Mouse (Mus musculus): ENCODE measurements around the gene Dbnl.

Dbnl gene

GRCm38 (mm10) chr11:5788056-5789014, at the start of gene Dbnl:
Gene Dbnl (plus strand): TSS chr11:5788488.
- in situ Hi-C loops (cut with MboI; ENCODE audit: unreplicated experiment in 2 of 2), result loop anchor here (5.0 to 10.0 kb wide), 3 partner anchors 44 to 304 kb away; no protein-coding TSS in a partner anchor

DNA sequence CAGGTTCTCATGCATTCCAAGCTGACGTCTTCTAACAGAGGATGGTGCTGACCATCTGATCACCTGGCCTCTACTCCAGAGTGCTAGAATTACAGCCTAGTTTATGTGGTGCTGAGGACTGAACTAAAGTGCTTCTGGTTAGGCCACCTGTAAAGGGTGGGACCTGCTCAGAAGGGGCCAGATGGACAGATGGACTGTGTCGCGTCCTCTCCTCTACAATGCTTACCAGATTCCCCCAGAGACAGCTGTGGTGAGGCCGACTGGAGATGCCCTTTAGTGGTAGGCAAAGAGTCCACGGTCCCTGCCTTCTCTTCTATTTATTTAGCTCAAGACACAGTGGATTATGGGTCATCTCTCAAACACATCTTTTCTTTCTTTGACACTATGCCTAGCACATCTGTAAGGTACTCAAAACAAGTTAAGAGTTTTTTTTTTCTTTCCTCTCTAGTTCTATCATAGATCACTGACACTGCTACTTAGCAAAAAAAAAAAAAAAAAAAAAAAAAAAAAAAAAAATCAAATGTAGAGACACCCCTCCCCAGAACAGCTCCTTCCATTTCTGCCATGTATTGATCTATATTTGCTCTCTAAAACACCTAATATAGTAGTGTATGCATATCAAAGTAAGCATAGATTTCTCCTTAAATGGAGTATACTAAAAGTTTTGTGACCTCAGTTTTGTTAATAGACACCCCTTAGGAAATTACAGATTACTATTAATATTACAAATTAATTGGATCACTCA, 49.2 kb upstream of the Dbnl start:
- in situ Hi-C loops (cut with MboI; ENCODE audit: unreplicated experiment in 2 of 2), result no loop called here

DNA sequence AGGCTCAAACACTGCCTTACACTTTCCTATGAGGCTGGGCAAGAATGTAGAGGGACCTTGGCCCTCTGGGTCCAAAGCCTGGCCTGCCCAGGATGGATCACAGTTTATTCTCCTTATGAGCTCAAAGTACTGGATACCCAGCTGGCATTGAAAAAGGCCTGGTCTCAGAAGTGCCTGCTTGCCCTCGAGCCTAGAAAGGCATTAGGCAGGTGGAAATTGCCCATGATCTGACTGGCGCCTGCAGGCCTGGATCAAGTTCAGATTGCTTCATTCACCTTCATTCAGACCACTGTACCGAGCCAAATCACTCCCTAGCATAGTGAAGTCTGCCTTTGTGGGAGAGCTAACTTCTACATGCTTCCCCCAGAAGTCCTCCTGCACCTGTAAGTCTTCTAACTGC, 48.4 kb upstream of the Dbnl start:
- in situ Hi-C loops (cut with MboI; ENCODE audit: unreplicated experiment in 2 of 2), result no loop called here

- in situ Hi-C loops (cut with MboI; ENCODE audit: unreplicated experiment in 2 of 2), result no loop called here
Observed at GRCm38 (mm10) chr11:5740599-5740964, 47.7 kb upstream of the Dbnl start.

DNA sequence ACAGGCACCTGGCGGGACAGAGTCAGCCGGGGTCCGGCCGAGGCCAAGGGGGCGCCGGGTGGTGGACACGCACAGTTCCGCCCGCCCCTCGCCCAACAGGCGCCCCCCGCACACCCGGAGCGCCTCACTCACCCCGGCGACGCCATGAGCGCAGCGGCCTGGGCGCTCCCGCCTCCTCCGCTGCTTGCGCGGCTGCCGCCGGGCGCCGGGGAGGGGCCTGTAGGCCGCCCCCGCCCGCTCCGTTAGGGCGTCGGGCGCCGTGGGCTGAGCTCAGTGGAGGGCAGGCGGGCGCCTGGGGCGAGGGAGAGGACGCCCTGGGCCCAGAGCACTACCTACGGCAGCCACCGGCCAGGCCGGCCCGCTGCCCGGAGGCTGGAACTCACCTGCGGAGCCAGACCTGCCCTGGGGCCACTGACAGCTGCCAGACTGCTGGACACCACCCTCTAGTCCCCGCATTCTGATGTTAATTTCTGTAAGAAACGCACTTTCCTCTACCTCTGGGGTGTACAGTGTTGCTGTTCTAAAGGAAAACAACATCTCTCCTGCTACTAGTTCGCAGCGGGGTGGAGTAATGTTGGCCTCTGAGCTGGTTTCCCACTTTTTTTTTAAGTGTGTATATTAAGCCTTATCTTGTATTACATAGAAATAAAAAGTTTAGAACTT, 47.2 kb upstream of the Dbnl start:
- in situ Hi-C loops (cut with MboI; ENCODE audit: unreplicated experiment in 2 of 2), result no loop called here

- in situ Hi-C loops (cut with MboI; ENCODE audit: unreplicated experiment in 2 of 2), result no loop called here
Observed at GRCm38 (mm10) chr11:5742106-5742505, 46.2 kb upstream of the Dbnl start.

- in situ Hi-C loops (cut with MboI; ENCODE audit: unreplicated experiment in 2 of 2), result no loop called here
Observed at GRCm38 (mm10) chr11:5744951-5745350, 43.3 kb upstream of the Dbnl start.

- in situ Hi-C loops (cut with MboI; ENCODE audit: unreplicated experiment in 2 of 2), result no loop called here
Observed at GRCm38 (mm10) chr11:5753755-5754154, 34.5 kb upstream of the Dbnl start.

DNA sequence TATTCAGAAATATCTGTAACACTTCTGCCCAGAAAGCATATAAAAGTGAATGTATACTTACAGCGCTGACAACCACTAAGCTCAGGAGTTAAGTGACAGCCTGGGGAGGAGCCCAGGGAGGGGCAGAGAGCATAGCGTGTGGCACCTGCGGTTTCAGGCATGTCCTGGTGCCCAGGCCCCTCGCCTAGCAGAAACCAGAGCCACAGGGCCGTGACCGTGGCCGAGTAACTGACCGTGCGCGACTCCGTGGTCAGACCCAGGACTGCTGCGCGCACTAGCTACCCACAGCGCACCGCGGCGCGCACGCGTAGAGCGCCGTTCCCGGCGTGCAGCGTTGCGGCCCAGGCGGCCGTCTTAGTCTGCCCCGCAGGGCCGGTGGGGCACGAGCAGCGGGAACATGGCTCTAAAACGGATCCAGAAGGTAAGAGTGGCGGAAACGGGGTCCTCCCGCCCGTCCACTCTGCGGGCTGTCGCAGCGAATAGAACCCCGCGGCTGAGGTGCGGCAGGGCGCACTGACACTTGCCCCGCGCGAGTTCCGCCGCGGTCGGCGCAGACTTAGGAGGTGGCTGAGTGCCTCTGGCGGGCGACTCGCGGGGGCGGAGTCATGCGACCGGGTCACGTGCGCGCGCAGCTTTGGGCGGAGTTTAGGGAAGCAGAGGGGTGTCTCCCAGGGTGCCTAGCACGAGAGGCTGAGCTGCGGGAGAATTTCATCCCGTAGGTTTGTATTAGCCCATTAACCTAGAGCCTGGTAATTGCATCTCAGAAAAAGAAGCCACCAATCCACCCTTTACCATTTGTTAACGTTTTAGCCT, 26.3 kb upstream of the Dbnl start, which contains the start of gene Urgcp:
TSS of gene Urgcp (minus strand) at position 557 of the 813 bp plus-strand sequence.
- in situ Hi-C loops (cut with MboI; ENCODE audit: unreplicated experiment in 2 of 2), result no loop called here

DNA sequence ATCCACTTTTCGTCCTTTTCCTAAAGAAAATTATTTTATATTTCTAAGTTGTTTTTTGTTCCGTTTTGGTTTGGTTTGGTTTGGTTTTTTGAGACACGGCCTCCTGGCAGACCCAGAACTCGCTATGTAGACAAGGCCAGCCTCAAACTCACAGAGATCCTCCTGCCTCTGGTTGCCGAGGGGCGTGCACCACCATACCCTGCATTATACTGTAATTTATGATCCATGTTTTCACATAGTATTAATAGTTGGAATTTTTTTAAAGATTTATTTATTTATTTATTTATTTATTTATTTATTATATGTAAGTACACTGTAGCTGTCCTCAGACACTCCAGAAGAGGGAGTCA, 25.7 kb upstream of the Dbnl start:
- in situ Hi-C loops (cut with MboI; ENCODE audit: unreplicated experiment in 2 of 2), result no loop called here

DNA sequence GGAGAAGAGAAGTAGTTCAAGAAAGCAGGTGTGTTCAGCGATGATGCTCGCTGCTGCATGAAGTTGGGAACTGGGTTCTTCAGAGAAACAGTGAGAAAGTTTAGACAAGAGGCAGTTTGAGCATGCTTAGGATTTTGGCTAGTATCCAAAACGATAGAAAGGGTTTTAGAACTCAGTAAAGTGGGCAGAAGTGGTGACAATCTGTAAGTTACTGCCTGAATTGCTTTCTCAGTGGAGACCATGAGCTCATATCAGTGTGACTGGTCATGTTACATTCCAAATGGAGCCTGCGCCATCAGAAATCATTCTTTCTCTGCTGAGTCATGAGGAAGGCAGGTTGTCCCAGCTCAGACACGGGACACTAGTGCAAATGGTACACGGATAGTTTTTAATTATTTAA, 22.3 kb upstream of the Dbnl start:
- in situ Hi-C loops (cut with MboI; ENCODE audit: unreplicated experiment in 2 of 2), result no loop called here

DNA sequence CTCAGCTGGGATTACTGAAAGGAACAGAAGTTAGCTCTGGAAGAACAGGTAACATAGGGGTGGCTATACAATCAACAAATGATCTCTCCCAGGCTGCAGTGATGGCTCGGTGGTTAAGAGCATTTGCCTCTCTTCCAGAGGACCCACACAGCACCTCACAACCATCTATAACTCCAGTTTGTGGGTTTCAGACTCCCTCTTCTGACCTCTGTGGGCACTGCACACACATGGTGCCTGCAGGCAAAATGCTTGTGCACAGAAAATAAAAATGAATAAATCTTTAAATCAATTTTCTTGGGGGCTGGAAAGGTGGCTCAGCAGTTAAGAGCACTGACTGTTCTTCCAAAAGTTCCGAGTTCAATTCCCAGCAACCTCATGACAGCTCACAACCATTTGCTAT, 9.8 kb upstream of the Dbnl start:
- in situ Hi-C loops (cut with MboI; ENCODE audit: unreplicated experiment in 2 of 2), result loop anchor here in 1 of 2 experiments (5.0 to 10.0 kb wide), 2 partner anchors 124 to 296 kb away; no protein-coding TSS in a partner anchor

DNA sequence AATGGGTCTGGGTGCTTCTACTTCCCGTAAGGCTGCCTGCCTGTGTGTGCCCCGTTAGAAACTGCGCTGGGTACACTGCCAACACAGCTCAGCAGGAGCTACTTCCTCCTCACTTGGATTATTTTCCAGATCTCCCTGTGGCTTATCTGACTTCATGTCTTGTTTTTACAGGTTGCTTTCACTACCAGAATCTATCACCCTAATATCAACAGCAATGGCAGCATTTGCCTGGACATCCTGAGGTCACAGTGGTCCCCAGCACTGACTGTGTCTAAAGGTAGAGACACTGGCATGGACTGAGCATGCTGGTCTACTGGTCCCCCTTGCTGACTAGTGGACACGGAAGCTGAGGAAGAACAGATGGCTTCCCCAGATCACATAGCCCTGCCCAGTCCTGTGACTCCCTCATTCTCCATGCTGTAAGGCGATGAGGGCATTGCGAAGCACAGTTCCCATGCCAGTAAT, 8.2 kb upstream of the Dbnl start:
- in situ Hi-C loops (cut with MboI; ENCODE audit: unreplicated experiment in 2 of 2), result loop anchor here in 1 of 2 experiments (10.0 kb wide), 1 partner anchor 295 kb away; no protein-coding TSS in a partner anchor

- in situ Hi-C loops (cut with MboI; ENCODE audit: unreplicated experiment in 2 of 2), result loop anchor here in 1 of 2 experiments (10.0 kb wide), 1 partner anchor 298 kb away; no protein-coding TSS in a partner anchor
Observed at GRCm38 (mm10) chr11:5782199-5782944, 5.9 kb upstream of the Dbnl start.

GRCm38 (mm10) chr11:5785732-5786131, 2.6 kb upstream of the Dbnl start:
- in situ Hi-C loops (cut with MboI; ENCODE audit: unreplicated experiment in 2 of 2), result loop anchor here (5.0 to 10.0 kb wide), 3 partner anchors 47 to 301 kb away; no protein-coding TSS in a partner anchor

DNA sequence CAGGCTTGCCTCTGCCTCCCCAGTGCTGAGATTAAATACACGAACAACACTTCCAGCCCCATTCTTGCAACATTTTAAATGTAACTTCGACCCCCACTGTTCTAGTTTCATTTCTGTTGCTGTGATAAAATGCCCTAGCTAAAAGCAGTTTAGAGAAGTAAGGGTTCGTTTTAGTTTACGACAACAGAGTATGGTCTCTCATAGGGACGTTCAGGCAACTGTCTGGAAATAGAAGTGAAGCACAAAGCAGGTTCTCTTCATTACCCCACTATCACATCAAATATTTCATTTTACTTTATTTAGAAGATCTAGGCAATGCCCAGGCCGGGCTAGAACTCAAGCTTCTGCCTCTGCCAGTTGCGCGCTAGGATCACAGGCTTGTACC, 625 bp upstream of the Dbnl start:
- in situ Hi-C loops (cut with MboI; ENCODE audit: unreplicated experiment in 2 of 2), result loop anchor here (5.0 to 10.0 kb wide), 3 partner anchors 45 to 303 kb away; no protein-coding TSS in a partner anchor

DNA sequence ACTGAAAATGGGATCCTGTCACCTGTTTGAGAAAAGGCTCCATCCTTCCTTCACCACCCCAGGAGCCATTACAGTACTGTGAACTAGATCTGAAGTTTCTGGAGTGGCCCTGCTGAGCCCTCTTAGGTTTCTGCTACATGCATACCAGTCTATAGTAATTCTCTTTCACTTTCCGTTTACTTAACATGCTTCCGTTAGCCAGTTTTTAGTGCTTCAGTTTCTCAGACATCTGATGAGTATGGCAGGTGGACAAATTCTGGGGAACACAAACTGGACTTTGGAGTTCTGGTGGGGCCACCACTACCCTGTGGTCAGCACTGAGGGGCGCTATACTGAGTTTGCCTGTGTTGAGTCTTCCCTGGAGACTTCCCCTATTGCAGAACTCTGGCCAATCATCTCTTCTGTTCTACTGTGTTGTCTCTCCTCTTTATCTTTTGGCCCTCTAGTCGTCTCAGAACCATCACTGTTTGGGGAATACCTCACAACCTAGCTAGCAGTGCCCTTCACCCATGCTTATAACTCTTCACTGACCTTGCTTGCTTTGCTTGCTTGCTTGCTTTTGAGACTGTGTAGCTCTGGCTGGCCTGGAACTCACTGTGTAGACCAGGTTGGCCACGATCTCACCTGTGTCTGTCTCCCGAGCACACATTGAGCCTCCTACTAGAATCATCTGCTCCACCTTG, 924 bp downstream of the Dbnl start:
- in situ Hi-C loops (cut with MboI; ENCODE audit: unreplicated experiment in 2 of 2), result loop anchor here (5.0 to 10.0 kb wide), 3 partner anchors 43 to 304 kb away; no protein-coding TSS in a partner anchor

DNA sequence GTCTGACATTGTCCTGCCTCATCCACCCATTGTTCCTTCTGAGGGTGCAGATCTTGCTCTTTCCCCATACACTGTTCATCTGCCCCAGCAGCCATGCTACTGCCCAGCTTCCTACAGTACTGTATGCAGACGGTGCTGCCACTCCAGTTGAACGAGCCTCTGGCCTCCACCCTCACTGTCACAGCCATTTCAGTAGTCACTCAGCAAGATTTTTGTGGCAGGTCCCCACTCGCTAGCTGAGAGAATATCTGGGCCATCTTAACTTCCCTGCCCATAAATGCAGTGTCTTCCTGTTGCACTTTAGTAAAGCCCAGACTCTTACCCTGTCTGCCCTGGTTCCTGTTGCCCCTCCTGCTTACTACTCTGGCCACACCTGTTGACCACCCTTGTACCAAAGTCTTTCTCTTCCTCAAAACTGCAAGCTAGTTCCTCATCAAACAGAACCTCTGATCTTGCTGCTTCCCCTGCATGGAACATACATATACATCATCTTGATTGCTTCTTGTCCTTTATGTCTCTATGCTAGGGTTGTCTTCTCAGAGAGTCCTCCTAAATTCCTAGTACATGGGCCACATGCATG, 1.6 kb downstream of the Dbnl start:
- in situ Hi-C loops (cut with MboI; ENCODE audit: unreplicated experiment in 2 of 2), result loop anchor here (5.0 to 10.0 kb wide), 3 partner anchors 42 to 305 kb away; no protein-coding TSS in a partner anchor

Data from v-Abl transformed pro-B cells (cell line).